Mouse (Mus musculus): ENCODE results near the gene Zfp2. TPM values are rescaled to one million over a fixed set of nuclear protein-coding genes. Genes with fewer than 3 reads are reported as not detected.

Gene Zfp2
- polyA plus RNA-seq, 1 experiment from 2014 or later: 3.3 TPM

GRCm38 (mm10) chr11:50939621-50940366, 23.8 kb upstream of the Zfp2 start:
- H3K9ac ChIP-seq (replicated peaks; ENCODE audit: low read depth): no peak overlapping the region
- no peak overlapping the region for H3K4me3 ChIP-seq (ENCODE audit: low read depth, low read length)
- no peak overlapping the region for H3K4me2 ChIP-seq (replicated peaks; ENCODE audit: low read depth, low read length)
- ATAC-seq (peak; percentile 47; the same call in 1 of the 2 replicates), DNase-seq (ENCODE audit: low spot score) (peak; percentile 88)
- no peak overlapping the region for H3K27ac ChIP-seq (ENCODE audit: low read length)
- TF ChIP-seq CTCF (IDR thresholded peaks at IDR 0.05) (peak; percentile 96), EP300 (IDR thresholded peaks at IDR 0.05) (no peak)
- H3K27me3 ChIP-seq (replicated peaks; ENCODE audit: insufficient read depth, low read length): no peaks in the 10 kb centered on the region
- WGBS: 36% methylated on average over 14 of the region's 14 CpGs
- H3K4me1 ChIP-seq (ENCODE audit: insufficient read depth, low read depth, low read length): no peaks in the 10 kb centered on the region
- H3K36me3 ChIP-seq (ENCODE audit: insufficient read depth, low read length): no peaks in the 10 kb centered on the region
- no peaks in the 10 kb centered on the region for H3K9me3 ChIP-seq (ENCODE audit: low read length)

DNA sequence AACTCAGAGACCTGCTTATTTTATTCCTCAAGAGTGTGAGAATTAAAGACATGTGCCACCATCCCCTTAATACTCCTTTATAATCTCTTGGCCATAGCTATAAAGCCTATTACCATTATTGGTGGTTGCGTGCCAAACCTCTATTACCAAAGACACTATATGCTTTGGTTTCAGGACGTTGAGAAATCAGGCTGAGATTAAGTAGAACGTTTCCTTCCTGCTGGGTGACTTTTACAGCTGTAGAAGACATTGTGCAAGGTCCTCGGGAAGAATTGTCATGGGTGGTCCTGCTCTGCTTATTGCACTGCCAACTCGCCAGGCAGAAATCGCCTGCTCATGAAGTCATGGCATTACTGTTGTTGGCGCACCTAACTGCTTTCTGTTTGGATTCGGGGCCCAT, 22.5 kb upstream of the Zfp2 start:
- WGBS: 65% methylated on average over 8 of the region's 8 CpGs
- DNase-seq (ENCODE audit: low spot score) (no peak), ATAC-seq (no peak)
- Histone ChIP-seq H3K9ac (replicated peaks; ENCODE audit: low read depth) (no peak overlapping the region), H3K9me3 (ENCODE audit: low read length) (no peaks in the 10 kb centered on the region), H3K27ac (ENCODE audit: low read length) (no peak overlapping the region), H3K4me1 (ENCODE audit: insufficient read depth, low read depth, low read length) (no peaks in the 10 kb centered on the region), H3K36me3 (ENCODE audit: insufficient read depth, low read length) (no peaks in the 10 kb centered on the region), H3K4me3 (ENCODE audit: low read depth, low read length) (no peak overlapping the region), H3K27me3 (replicated peaks; ENCODE audit: insufficient read depth, low read length) (no peaks in the 10 kb centered on the region), H3K4me2 (replicated peaks; ENCODE audit: low read depth, low read length) (no peak overlapping the region)
- TF ChIP-seq EP300 (IDR thresholded peaks at IDR 0.05): no peak
- no peak for TF ChIP-seq CTCF (IDR thresholded peaks at IDR 0.05)

DNA sequence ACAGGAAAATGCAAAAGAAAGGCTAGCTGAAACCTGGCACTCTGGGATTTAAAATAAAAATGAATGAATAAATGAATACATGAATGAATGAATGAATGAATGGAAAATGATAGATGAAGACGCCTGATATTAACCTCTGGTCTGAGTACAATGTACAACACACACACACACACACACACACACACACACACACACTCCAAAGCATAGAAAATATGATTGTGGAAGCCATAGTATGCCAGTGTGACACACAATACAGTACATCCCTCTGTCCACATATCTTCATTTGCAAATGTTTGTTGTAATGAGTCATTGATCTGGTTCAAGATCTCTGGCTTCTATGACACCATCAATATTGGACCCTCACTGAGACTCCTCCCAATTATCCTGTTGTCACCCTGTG, 16.1 kb upstream of the Zfp2 start:
- DNase-seq (ENCODE audit: low spot score): no peak
- H3K27me3 ChIP-seq (replicated peaks; ENCODE audit: insufficient read depth, low read length): no peaks in the 10 kb centered on the region
- no peak overlapping the region for H3K4me2 ChIP-seq (replicated peaks; ENCODE audit: low read depth, low read length)
- H3K4me3 ChIP-seq (ENCODE audit: low read depth, low read length): no peak overlapping the region
- no peak for TF ChIP-seq EP300 (IDR thresholded peaks at IDR 0.05)
- TF ChIP-seq CTCF (IDR thresholded peaks at IDR 0.05): no peak
- no peaks in the 10 kb centered on the region for H3K9me3 ChIP-seq (ENCODE audit: low read length)
- H3K4me1 ChIP-seq (ENCODE audit: insufficient read depth, low read depth, low read length): no peaks in the 10 kb centered on the region
- no peak overlapping the region for H3K27ac ChIP-seq (ENCODE audit: low read length)
- WGBS: 78% methylated on average over 1 of the region's 1 CpGs
- no peak overlapping the region for H3K9ac ChIP-seq (replicated peaks; ENCODE audit: low read depth)
- no peaks in the 10 kb centered on the region for H3K36me3 ChIP-seq (ENCODE audit: insufficient read depth, low read length)
- ATAC-seq: no peak

- no peaks in the 10 kb centered on the region for H3K4me1 ChIP-seq (ENCODE audit: insufficient read depth, low read depth, low read length)
- H3K9me3 ChIP-seq (ENCODE audit: low read length): no peaks in the 10 kb centered on the region
- WGBS: 0% methylated on average over 18 of the region's 18 CpGs
- TF ChIP-seq CTCF (IDR thresholded peaks at IDR 0.05) (no peak), EP300 (IDR thresholded peaks at IDR 0.05) (no peak)
- H3K27ac ChIP-seq (ENCODE audit: low read length): peak within 1 kb of the TSS; percentile 57
- peak within 1 kb of the TSS; percentile 49 for H3K9ac ChIP-seq (replicated peaks; ENCODE audit: low read depth)
- H3K4me2 ChIP-seq (replicated peaks; ENCODE audit: low read depth, low read length): peak within 1 kb of the TSS; percentile 93
- peak; percentile 83 for DNase-seq (ENCODE audit: low spot score)
- H3K27me3 ChIP-seq (replicated peaks; ENCODE audit: insufficient read depth, low read length): no peaks in the 10 kb centered on the region
- H3K4me3 ChIP-seq (ENCODE audit: low read depth, low read length): peak within 1 kb of the TSS; percentile 72
- H3K36me3 ChIP-seq (ENCODE audit: insufficient read depth, low read length): no peaks in the 10 kb centered on the region
- peak; percentile 95 for ATAC-seq
Measured at GRCm38 (mm10) chr11:50931451-50931866, 15.5 kb upstream of the Zfp2 start, which contains the start of gene Zfp354b. Gene Zfp354b, minus strand, starts transcription at chr11:50931633.

GRCm38 (mm10) chr11:50931021-50931420, 15.1 kb upstream of the Zfp2 start:
- TF ChIP-seq EP300 (IDR thresholded peaks at IDR 0.05) (no peak), CTCF (IDR thresholded peaks at IDR 0.05) (no peak)
- ATAC-seq (peak; percentile 53), DNase-seq (ENCODE audit: low spot score) (no peak)
- Histone ChIP-seq H3K4me2 (replicated peaks; ENCODE audit: low read depth, low read length) (peak overlapping the region; percentile 93), H3K27ac (ENCODE audit: low read length) (peak overlapping the region; percentile 57), H3K4me3 (ENCODE audit: low read depth, low read length) (peak overlapping the region; percentile 72), H3K27me3 (replicated peaks; ENCODE audit: insufficient read depth, low read length) (no peaks in the 10 kb centered on the region), H3K36me3 (ENCODE audit: insufficient read depth, low read length) (no peaks in the 10 kb centered on the region), H3K9me3 (ENCODE audit: low read length) (no peaks in the 10 kb centered on the region), H3K9ac (replicated peaks; ENCODE audit: low read depth) (peak overlapping the region; percentile 49), H3K4me1 (ENCODE audit: insufficient read depth, low read depth, low read length) (no peaks in the 10 kb centered on the region)
- under 1% methylated on average over 16 of the region's 16 CpGs for WGBS

DNA sequence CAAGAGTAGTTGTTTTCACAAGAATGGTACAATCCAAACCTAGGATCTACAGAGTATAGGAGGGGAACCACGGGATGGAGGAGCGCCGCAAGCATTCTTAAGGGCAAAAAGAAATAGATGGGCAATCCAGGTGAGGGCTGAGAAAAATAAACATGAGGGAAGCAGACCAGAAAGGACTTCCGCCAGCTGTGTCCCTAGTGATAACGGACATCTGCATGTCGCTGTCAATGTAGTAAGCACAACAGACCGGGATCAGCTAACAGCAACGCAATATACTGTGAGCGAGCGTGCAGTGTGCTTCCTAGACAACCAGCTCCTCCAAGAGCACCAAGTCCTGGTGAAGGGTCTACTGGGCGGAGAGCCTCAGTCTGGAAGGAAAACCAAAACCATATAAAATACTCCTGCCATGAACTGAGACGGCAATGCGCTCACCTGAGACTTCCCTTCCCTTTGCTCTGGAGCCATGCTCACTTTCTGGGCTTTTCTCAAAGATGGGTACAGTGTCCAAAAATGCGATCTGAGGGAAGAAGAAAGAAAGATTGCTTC, 14.6 kb upstream of the Zfp2 start:
- no peaks in the 10 kb centered on the region for H3K27me3 ChIP-seq (replicated peaks; ENCODE audit: insufficient read depth, low read length)
- TF ChIP-seq CTCF (IDR thresholded peaks at IDR 0.05): no peak
- TF ChIP-seq EP300 (IDR thresholded peaks at IDR 0.05): no peak
- no peaks in the 10 kb centered on the region for H3K4me1 ChIP-seq (ENCODE audit: insufficient read depth, low read depth, low read length)
- H3K27ac ChIP-seq (ENCODE audit: low read length): no peak overlapping the region
- DNase-seq (ENCODE audit: low spot score) (peak; percentile 32), ATAC-seq (no peak)
- H3K4me3 ChIP-seq (ENCODE audit: low read depth, low read length): peak overlapping the region; percentile 72
- H3K36me3 ChIP-seq (ENCODE audit: insufficient read depth, low read length): no peaks in the 10 kb centered on the region
- 14% methylated on average over 14 of the region's 14 CpGs for WGBS
- peak overlapping the region; percentile 93 for H3K4me2 ChIP-seq (replicated peaks; ENCODE audit: low read depth, low read length)
- no peaks in the 10 kb centered on the region for H3K9me3 ChIP-seq (ENCODE audit: low read length)
- peak overlapping the region; percentile 49 for H3K9ac ChIP-seq (replicated peaks; ENCODE audit: low read depth)
